ENCODE assay signal across 7 mouse cellular contexts in genomic region chr6:42323371-42324066, GRCm38 (mm10). TPM values are rescaled to one million over a fixed set of nuclear protein-coding genes. Genes with fewer than 3 reads are reported as not detected.
DNase-seq lines count a peak whose midpoint lies in the region; ATAC-seq lines count a peak whose summit lies in the region.

No protein-coding gene starts in this region.

- no peak for ATAC-seq in megakaryocyte, adult 5-6 weeks (ENCODE audit: poor library complexity, severe bottlenecking)
- no peak for ATAC-seq in embryonic facial prominence, embryonic 11.5 days (replicated peaks; ENCODE audit: insufficient number of reproducible peaks, low FRiP score, low TSS enrichment, low read depth)
- peak; percentile 42 for ATAC-seq in neural tube, embryonic 13.5 days (ENCODE audit: low read depth)
- no peak for ATAC-seq in erythroid progenitor cell, adult 5-6 weeks (replicated peaks; ENCODE audit: low FRiP score, poor library complexity, severe bottlenecking)

- no peak overlapping the region for H3K27ac ChIP-seq in embryonic facial prominence, embryonic 11.5 days (replicated peaks; ENCODE audit: low read depth, low read length)
- H3K27ac ChIP-seq in neural tube, embryonic 13.5 days (replicated peaks) = peak overlapping the region; percentile 95

- H3K4me2 ChIP-seq in embryonic facial prominence, embryonic 11.5 days (ENCODE audit: low read depth, low read length) = peak overlapping the region; percentile 98
- H3K4me2 ChIP-seq in neural tube, embryonic 13.5 days = peak overlapping the region; percentile 82

- H3K9ac ChIP-seq in embryonic facial prominence, embryonic 11.5 days (replicated peaks; ENCODE audit: low read length) = peak overlapping the region; percentile 61
- peak overlapping the region; percentile 95 for H3K9ac ChIP-seq in neural tube, embryonic 13.5 days

- 1% methylated on average over 23 of the region's 28 CpGs for WGBS in embryonic facial prominence, embryonic 11.5 days
- WGBS in neural tube, embryonic 13.5 days = 1% methylated on average over 28 of the region's 28 CpGs

- peaks cover 44% of the 10 kb centered on the region for H3K4me1 ChIP-seq in megakaryocyte, embryonic 14.5 days
- H3K4me1 ChIP-seq in embryonic facial prominence, embryonic 11.5 days (ENCODE audit: control insufficient read depth, insufficient read depth, low read length) = peaks cover 3% of the 10 kb centered on the region; the same call in 1 of the 2 replicates
- H3K4me1 ChIP-seq in neural tube, embryonic 13.5 days (replicated peaks) = peaks cover 36% of the 10 kb centered on the region

- peak overlapping the region; percentile 90 for H3K4me3 ChIP-seq in megakaryocyte, embryonic 14.5 days (replicated peaks)
- peak overlapping the region; percentile 56 for H3K4me3 ChIP-seq in embryonic facial prominence, embryonic 11.5 days (ENCODE audit: low read depth, low read length)
- H3K4me3 ChIP-seq in neural tube, embryonic 13.5 days = peak overlapping the region; percentile 77

- DNase-seq in embryonic facial prominence, embryonic 11.5 days (ENCODE audit: low spot score) = no peak
- peak; percentile 12 for DNase-seq in induced T-regulatory cell, adult 2 months (ENCODE audit: low read depth)
- DNase-seq in left cerebral cortex, adult 11 months (ENCODE audit: low spot score) = no peak

- H3K36me3 ChIP-seq in megakaryocyte, embryonic 14.5 days (replicated peaks; ENCODE audit: low read length) = no peaks in the 10 kb centered on the region
- H3K36me3 ChIP-seq in embryonic facial prominence, embryonic 11.5 days (replicated peaks; ENCODE audit: control insufficient read depth, insufficient read depth, low read depth, low read length) = no peaks in the 10 kb centered on the region
- H3K36me3 ChIP-seq in neural tube, embryonic 13.5 days = peaks cover 19% of the 10 kb centered on the region

- no peaks in the 10 kb centered on the region; the same call in 1 of the 2 replicates for H3K9me3 ChIP-seq in megakaryocyte, embryonic 14.5 days
- H3K9me3 ChIP-seq in embryonic facial prominence, embryonic 11.5 days (replicated peaks; ENCODE audit: control insufficient read depth, low read length) = no peaks in the 10 kb centered on the region
- H3K9me3 ChIP-seq in neural tube, embryonic 13.5 days = no peaks in the 10 kb centered on the region

- peaks cover 58% of the 10 kb centered on the region for H3K27me3 ChIP-seq in megakaryocyte, embryonic 14.5 days (replicated peaks)
- H3K27me3 ChIP-seq in embryonic facial prominence, embryonic 11.5 days (ENCODE audit: control insufficient read depth, insufficient read depth, low read length) = peaks cover 11% of the 10 kb centered on the region
- no peaks in the 10 kb centered on the region for H3K27me3 ChIP-seq in neural tube, embryonic 13.5 days

RNA-seq across cellular contexts. Expression of gene Fam131b, which starts 0.9 kb away (rescaled TPM):
- polyA plus RNA-seq in megakaryocyte, embryonic 14.5 days (2012; ENCODE audit: insufficient read depth, low replicate concordance) = 0.41 TPM in 1 of 2 replicates, not detected in the other
- total RNA-seq in megakaryocyte, adult 5-6 weeks (2015) = not detected in 2 replicates
- not detected in 2 replicates for total RNA-seq in megakaryocyte, adult 5-6 weeks (2017)
- 0.66 and 1.7 TPM in 2 replicates for polyA plus RNA-seq in embryonic facial prominence, embryonic 11.5 days (2014; fragmentation: Nextera tagmentation; extraction: Ambion mirVana)
- 7.4 and 8.1 TPM in 2 replicates for polyA plus RNA-seq in neural tube, embryonic 13.5 days (2015; fragmentation: Nextera tagmentation; extraction: Ambion mirVana)
- not detected in 2 replicates for total RNA-seq in erythroid progenitor cell, adult 5-6 weeks (2015; ENCODE audit: low replicate concordance)
- not detected in 2 replicates for total RNA-seq in erythroid progenitor cell, adult 5-6 weeks (2017; ENCODE audit: low replicate concordance)

RNA-seq across cellular contexts. Expression of gene Zyx, which starts 25.9 kb away (rescaled TPM):
- polyA plus RNA-seq in megakaryocyte, embryonic 14.5 days (2012; ENCODE audit: insufficient read depth, low replicate concordance) = 8,612 and 27,789 TPM in 2 replicates
- 411 and 420 TPM in 2 replicates for total RNA-seq in megakaryocyte, adult 5-6 weeks (2015)
- 117 and 131 TPM in 2 replicates for total RNA-seq in megakaryocyte, adult 5-6 weeks (2017)
- polyA plus RNA-seq in embryonic facial prominence, embryonic 11.5 days (2014; fragmentation: Nextera tagmentation; extraction: Ambion mirVana) = 61.3 and 71.9 TPM in 2 replicates
- 56.4 and 56.5 TPM in 2 replicates for polyA plus RNA-seq in neural tube, embryonic 13.5 days (2015; fragmentation: Nextera tagmentation; extraction: Ambion mirVana)
- total RNA-seq in erythroid progenitor cell, adult 5-6 weeks (2015; ENCODE audit: low replicate concordance) = 37.3 and 45.0 TPM in 2 replicates
- total RNA-seq in erythroid progenitor cell, adult 5-6 weeks (2017; ENCODE audit: low replicate concordance) = 5.9 and 12.8 TPM in 2 replicates

RNA-seq across cellular contexts. Expression of gene Clcn1, which starts 37.0 kb away (rescaled TPM):
- polyA plus RNA-seq in megakaryocyte, embryonic 14.5 days (2012; ENCODE audit: insufficient read depth, low replicate concordance) = not detected in 2 replicates
- 1.5 TPM in 1 of 2 replicates, not detected in the other for total RNA-seq in megakaryocyte, adult 5-6 weeks (2015)
- not detected in 2 replicates for total RNA-seq in megakaryocyte, adult 5-6 weeks (2017)
- 0.75 and 1.0 TPM in 2 replicates for polyA plus RNA-seq in embryonic facial prominence, embryonic 11.5 days (2014; fragmentation: Nextera tagmentation; extraction: Ambion mirVana)
- 1.7 and 2.0 TPM in 2 replicates for polyA plus RNA-seq in neural tube, embryonic 13.5 days (2015; fragmentation: Nextera tagmentation; extraction: Ambion mirVana)
- 1.3 TPM in 1 of 2 replicates, not detected in the other for total RNA-seq in erythroid progenitor cell, adult 5-6 weeks (2015; ENCODE audit: low replicate concordance)
- total RNA-seq in erythroid progenitor cell, adult 5-6 weeks (2017; ENCODE audit: low replicate concordance) = 0.38 TPM in 1 of 2 replicates, not detected in the other

RNA-seq across cellular contexts. Expression of gene Epha1, which starts 49.5 kb away (rescaled TPM):
- polyA plus RNA-seq in megakaryocyte, embryonic 14.5 days (2012; ENCODE audit: insufficient read depth, low replicate concordance) = not detected in 2 replicates
- total RNA-seq in megakaryocyte, adult 5-6 weeks (2015) = not detected in 2 replicates
- not detected in 2 replicates for total RNA-seq in megakaryocyte, adult 5-6 weeks (2017)
- 1.5 and 1.8 TPM in 2 replicates for polyA plus RNA-seq in embryonic facial prominence, embryonic 11.5 days (2014; fragmentation: Nextera tagmentation; extraction: Ambion mirVana)
- 0.24 and 0.61 TPM in 2 replicates for polyA plus RNA-seq in neural tube, embryonic 13.5 days (2015; fragmentation: Nextera tagmentation; extraction: Ambion mirVana)
- not detected in 2 replicates for total RNA-seq in erythroid progenitor cell, adult 5-6 weeks (2015; ENCODE audit: low replicate concordance)
- total RNA-seq in erythroid progenitor cell, adult 5-6 weeks (2017; ENCODE audit: low replicate concordance) = not detected in 2 replicates

RNA-seq across cellular contexts. Expression of gene Casp2, which starts 58.7 kb away (rescaled TPM):
- 1.2 and 13.2 TPM in 2 replicates for polyA plus RNA-seq in megakaryocyte, embryonic 14.5 days (2012; ENCODE audit: insufficient read depth, low replicate concordance)
- total RNA-seq in megakaryocyte, adult 5-6 weeks (2015) = 62.1 and 65.9 TPM in 2 replicates
- 49.2 and 53.5 TPM in 2 replicates for total RNA-seq in megakaryocyte, adult 5-6 weeks (2017)
- polyA plus RNA-seq in embryonic facial prominence, embryonic 11.5 days (2014; fragmentation: Nextera tagmentation; extraction: Ambion mirVana) = 73.6 and 79.4 TPM in 2 replicates
- polyA plus RNA-seq in neural tube, embryonic 13.5 days (2015; fragmentation: Nextera tagmentation; extraction: Ambion mirVana) = 39.1 and 45.5 TPM in 2 replicates
- 66.3 and 108 TPM in 2 replicates for total RNA-seq in erythroid progenitor cell, adult 5-6 weeks (2015; ENCODE audit: low replicate concordance)
- total RNA-seq in erythroid progenitor cell, adult 5-6 weeks (2017; ENCODE audit: low replicate concordance) = 46.6 and 60.7 TPM in 2 replicates

Comparison
In these comparisons a context has a peak if more than half of its experiments do, and no peak if none do; other contexts are left out.
1. RNA of gene Zyx, which starts 25.9 kb away (polyA plus RNA-seq): 8,612 to 27,789 TPM in megakaryocyte, embryonic 14.5 days; 61.3 to 71.9 TPM in embryonic facial prominence, embryonic 11.5 days and 56.4 to 56.5 TPM in neural tube, embryonic 13.5 days; every median in the first group is over 100 times any median in the second.
2. Peak in every context shown above with its lines, with median percentiles within 50 percentile points of each other: H3K4me3 ChIP-seq.